ENCODE assay signal across 12 mouse cellular contexts in the genomic region with DNA sequence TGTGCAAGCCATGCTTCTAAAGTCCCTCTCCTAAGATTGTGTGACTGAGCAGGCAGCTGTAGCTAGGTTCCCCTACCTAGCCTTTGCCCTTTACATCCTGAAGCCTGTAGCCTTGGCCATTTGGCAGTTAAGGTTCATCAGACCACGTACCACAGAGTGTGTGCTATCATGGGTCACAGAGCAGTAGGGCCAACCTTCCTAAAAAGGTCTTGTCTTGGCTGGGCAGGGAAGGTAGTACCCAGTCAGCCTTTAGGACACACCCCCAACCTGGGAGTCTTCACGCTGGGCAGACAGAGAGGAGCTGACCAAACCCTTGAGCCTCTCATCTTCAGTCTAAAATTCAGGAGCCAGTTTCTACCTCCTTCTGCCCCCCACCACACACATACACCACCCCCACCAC. TPM values are rescaled to one million over a fixed set of nuclear protein-coding genes. Genes with fewer than 3 reads are reported as not detected.
DNase-seq lines count a peak whose midpoint lies in the region; ATAC-seq lines count a peak whose summit lies in the region.
"Had no signal": no experiment of that assay in that cellular context is flagged by ENCODE, and none has a peak within 500 bp of the region (broad histone marks: within the 10 kb centered on the region; RNA-seq: fewer than 3 reads in every experiment).

No protein-coding gene starts in this region.

- H3K4me3 ChIP-seq in heart, embryonic 10.5 days, result peak overlapping the region; percentile 81
- no peak overlapping the region for H3K4me3 ChIP-seq in neural tube, embryonic 11.5 days (ENCODE audit: low read depth, low read length)
- peak overlapping the region; percentile 77; the same call in 1 of the 2 replicates for H3K4me3 ChIP-seq in limb, embryonic 10.5 days
- H3K4me3 ChIP-seq in stomach, embryonic 16.5 days (replicated peaks; ENCODE audit: low read length), result no peak overlapping the region

- no peak for DNase-seq in heart, embryonic 10.5 days (ENCODE audit: low spot score)
- no peak for DNase-seq in heart, postnatal 4 days
- no peak for DNase-seq in neural tube, embryonic 11.5 days (ENCODE audit: low spot score)
- DNase-seq in neural tube, embryonic 10.5 days (ENCODE audit: extremely low spot score, low spot score), result no peak
- DNase-seq in limb, embryonic 10.5 days (ENCODE audit: low spot score), result no peak
- no peak for DNase-seq in layer of hippocampus, postnatal 10 days (ENCODE audit: low spot score in 2 of 2)
- DNase-seq in adrenal gland, adult (ENCODE audit: inconsistent age in 2 of 2, low spot score in 1 of 2), result no peak
- DNase-seq: B cell, adult 2 months had no signal

- 34% methylated on average over 2 of the region's 2 CpGs for WGBS in heart, embryonic 10.5 days
- 58% methylated on average over 2 of the region's 2 CpGs for WGBS in neural tube, embryonic 11.5 days
- WGBS in limb, embryonic 10.5 days, result 39% methylated on average over 2 of the region's 2 CpGs
- WGBS in stomach, embryonic 16.5 days, result 47% methylated on average over 2 of the region's 2 CpGs

- H3K27ac ChIP-seq in heart, embryonic 10.5 days, result peak overlapping the region; percentile 94
- H3K27ac ChIP-seq in neural tube, embryonic 11.5 days (ENCODE audit: low read depth, low read length), result no peak overlapping the region; the same call in 1 of the 2 replicates
- peak overlapping the region; percentile 94; the same call in 1 of the 2 replicates for H3K27ac ChIP-seq in limb, embryonic 10.5 days
- peak overlapping the region; percentile 68 for H3K27ac ChIP-seq in stomach, embryonic 16.5 days (ENCODE audit: low read length)

- no peaks in the 10 kb centered on the region for H3K27me3 ChIP-seq in heart, embryonic 10.5 days (ENCODE audit: insufficient read depth, poor library complexity, severe bottlenecking)
- no peaks in the 10 kb centered on the region for H3K27me3 ChIP-seq in neural tube, embryonic 11.5 days (ENCODE audit: control insufficient read depth, insufficient read depth, low read length)
- H3K27me3 ChIP-seq in limb, embryonic 10.5 days (ENCODE audit: low read depth, poor library complexity, severe bottlenecking), result no peaks in the 10 kb centered on the region
- H3K27me3 ChIP-seq in stomach, embryonic 16.5 days (ENCODE audit: control insufficient read depth, insufficient read depth, low read length), result no peaks in the 10 kb centered on the region
- H3K27me3 ChIP-seq: Patski had no signal

- peaks cover 5% of the 10 kb centered on the region for H3K36me3 ChIP-seq in heart, embryonic 10.5 days
- H3K36me3 ChIP-seq in neural tube, embryonic 11.5 days (ENCODE audit: control insufficient read depth, insufficient read depth, low read length), result peaks cover 5% of the 10 kb centered on the region; the same call in 1 of the 2 replicates
- H3K36me3 ChIP-seq in limb, embryonic 10.5 days, result peaks cover 10% of the 10 kb centered on the region
- H3K36me3 ChIP-seq in stomach, embryonic 16.5 days (ENCODE audit: control insufficient read depth, insufficient read depth, low read length), result no peaks in the 10 kb centered on the region

- ATAC-seq in neural tube, embryonic 11.5 days (ENCODE audit: insufficient read depth, low FRiP score, low TSS enrichment), result no peak
- ATAC-seq in stomach, embryonic 16.5 days (ENCODE audit: insufficient read depth, low FRiP score), result no peak
- ATAC-seq: Patski had no signal

- no peaks in the 10 kb centered on the region for H3K9me3 ChIP-seq in heart, embryonic 10.5 days
- no peaks in the 10 kb centered on the region for H3K9me3 ChIP-seq in neural tube, embryonic 11.5 days (ENCODE audit: control insufficient read depth, low read length)
- H3K9me3 ChIP-seq in limb, embryonic 10.5 days (replicated peaks), result no peaks in the 10 kb centered on the region
- no peaks in the 10 kb centered on the region for H3K9me3 ChIP-seq in stomach, embryonic 16.5 days (replicated peaks; ENCODE audit: control insufficient read depth, low read length)

- peak overlapping the region; percentile 99 for H3K4me2 ChIP-seq in neural tube, embryonic 11.5 days (ENCODE audit: low read depth)
- peak overlapping the region; percentile 31 for H3K4me2 ChIP-seq in stomach, embryonic 16.5 days (ENCODE audit: low read depth, low read length)

- no peak overlapping the region; the same call in 1 of the 2 replicates for H3K9ac ChIP-seq in neural tube, embryonic 11.5 days (ENCODE audit: low read length)
- H3K9ac ChIP-seq in stomach, embryonic 16.5 days (ENCODE audit: low read length), result peak overlapping the region; percentile 48

- H3K4me1 ChIP-seq in heart, embryonic 10.5 days, result peaks cover 87% of the 10 kb centered on the region
- H3K4me1 ChIP-seq in neural tube, embryonic 11.5 days (ENCODE audit: control insufficient read depth, insufficient read depth, low read length), result peaks cover 53% of the 10 kb centered on the region
- H3K4me1 ChIP-seq in limb, embryonic 10.5 days, result peaks cover 93% of the 10 kb centered on the region
- H3K4me1 ChIP-seq in stomach, embryonic 16.5 days (ENCODE audit: control insufficient read depth, insufficient read depth, low read length), result peaks cover 59% of the 10 kb centered on the region

RNA-seq across cellular contexts. Expression of a gene that starts 51.8 kb away (rescaled TPM):
- polyA plus RNA-seq in heart, embryonic 10.5 days (2016; fragmentation: Nextera tagmentation; extraction: Ambion mirVana), result not detected in 2 replicates
- total RNA-seq in heart, postnatal 4 days (2021), result not detected
- polyA plus RNA-seq in neural tube, embryonic 11.5 days (2014; fragmentation: Nextera tagmentation; extraction: Ambion mirVana), result not detected in 2 replicates
- not detected in 2 replicates for polyA plus RNA-seq in limb, embryonic 10.5 days (2016; fragmentation: Nextera tagmentation; extraction: Ambion mirVana)
- not detected in 2 replicates for polyA plus RNA-seq in stomach, embryonic 16.5 days (2015; fragmentation: Nextera tagmentation; extraction: Ambion mirVana)
- not detected for total RNA-seq in layer of hippocampus, postnatal 10 days (2021)
- total RNA-seq: liver, adult 2 months had no signal
- polyA plus RNA-seq: gonadal fat pad, adult 2 months; liver, adult 2 months; Patski had no signal

Comparison
In these comparisons a context has a peak if more than half of its experiments do, and no peak if none do; other contexts are left out.
1. H3K4me3 ChIP-seq: peak in heart, embryonic 10.5 days (single experiment) and limb, embryonic 10.5 days (single experiment); none in neural tube, embryonic 11.5 days (single experiment) and stomach, embryonic 16.5 days (single experiment).